Mouse (Mus musculus): ENCODE data around the gene Dpf3.
A peak's percentile ranks its signal among the peaks of the same experiment; 100 is the strongest.

Dpf3 gene

DNA sequence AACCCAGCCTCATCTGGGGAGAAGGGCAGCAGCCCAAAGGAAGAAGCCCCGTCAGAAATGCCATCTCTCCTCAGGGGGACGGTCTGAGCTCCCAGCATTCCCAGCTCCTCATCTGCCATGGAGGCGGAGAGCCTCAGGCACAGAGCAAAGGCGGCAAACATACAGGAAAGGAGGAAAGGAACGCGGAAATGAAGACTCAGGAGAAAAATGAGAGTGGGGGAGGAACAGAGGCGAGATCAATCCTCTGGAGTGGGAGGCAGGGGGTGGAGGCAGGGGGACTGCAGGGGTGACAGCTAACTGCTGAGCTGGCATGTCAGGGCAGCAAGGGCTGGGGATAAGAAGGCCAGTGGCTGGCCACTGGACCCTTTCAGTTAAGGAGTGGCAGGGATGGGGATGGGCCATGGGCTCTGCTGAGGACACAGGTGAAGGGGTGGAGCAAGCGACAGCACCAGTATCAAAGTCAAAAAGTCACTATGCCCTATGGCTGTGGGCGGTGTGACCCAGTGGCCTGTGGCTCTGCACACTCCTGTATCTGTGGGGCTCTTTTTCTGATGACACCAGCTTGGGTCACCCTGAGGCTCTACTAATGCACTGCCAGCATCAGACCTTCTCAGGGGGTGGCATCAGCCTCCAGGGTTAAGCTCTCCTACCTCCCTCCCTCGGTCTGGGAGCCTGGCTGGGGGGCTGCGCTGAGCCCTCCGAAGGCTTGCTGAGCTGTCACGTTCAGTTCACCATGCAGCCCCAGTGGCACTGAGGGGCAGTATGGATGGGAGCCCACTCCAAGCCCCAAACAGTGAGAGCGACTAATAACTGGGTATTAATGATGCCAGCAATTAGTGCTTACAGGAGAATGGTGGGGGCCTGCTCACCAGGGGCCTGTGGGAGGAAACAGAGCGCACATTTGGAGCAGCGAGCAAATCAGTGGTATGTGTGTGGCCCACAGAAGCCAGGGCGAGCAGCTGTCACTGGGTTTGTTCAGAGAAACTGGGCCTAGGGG, 200.7 kb downstream of the Dpf3 start:
- no peak for DNase-seq (ENCODE audit: low spot score)

DNA sequence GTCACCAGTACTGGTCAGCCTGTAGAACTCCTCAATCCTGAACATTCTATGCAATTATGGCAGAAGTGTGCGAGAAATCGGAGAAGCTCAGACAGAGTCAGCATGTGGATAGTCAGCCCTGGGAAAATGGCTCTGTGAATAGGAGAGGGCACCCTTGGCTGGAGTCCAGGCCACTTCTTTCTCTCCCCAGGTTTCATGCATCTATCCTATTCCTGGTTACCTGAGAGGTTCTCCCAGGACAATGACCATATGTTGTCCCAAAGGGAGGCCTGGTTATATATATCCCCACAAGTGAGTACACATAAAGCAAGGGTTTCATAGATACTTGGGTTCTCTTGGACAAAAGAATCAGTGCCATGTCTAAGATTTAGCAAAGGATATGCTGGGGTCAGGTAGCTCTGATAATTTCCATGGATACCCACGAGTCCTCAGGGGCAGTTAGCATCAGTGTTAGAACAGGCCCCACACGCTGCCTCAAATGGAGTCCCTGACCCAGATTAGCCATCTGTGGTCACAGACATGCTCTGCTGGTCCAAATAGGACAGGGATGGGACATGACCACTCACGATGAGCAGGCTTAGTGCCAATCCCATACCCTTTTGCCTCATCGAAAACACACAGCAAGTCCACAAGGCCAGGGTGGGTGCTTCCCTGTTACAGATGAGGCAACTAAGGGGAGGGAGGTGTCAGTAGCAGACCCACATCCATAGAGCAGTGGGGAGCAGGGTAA, 203.8 kb downstream of the Dpf3 start:
- no peak for DNase-seq (ENCODE audit: low spot score)

DNA sequence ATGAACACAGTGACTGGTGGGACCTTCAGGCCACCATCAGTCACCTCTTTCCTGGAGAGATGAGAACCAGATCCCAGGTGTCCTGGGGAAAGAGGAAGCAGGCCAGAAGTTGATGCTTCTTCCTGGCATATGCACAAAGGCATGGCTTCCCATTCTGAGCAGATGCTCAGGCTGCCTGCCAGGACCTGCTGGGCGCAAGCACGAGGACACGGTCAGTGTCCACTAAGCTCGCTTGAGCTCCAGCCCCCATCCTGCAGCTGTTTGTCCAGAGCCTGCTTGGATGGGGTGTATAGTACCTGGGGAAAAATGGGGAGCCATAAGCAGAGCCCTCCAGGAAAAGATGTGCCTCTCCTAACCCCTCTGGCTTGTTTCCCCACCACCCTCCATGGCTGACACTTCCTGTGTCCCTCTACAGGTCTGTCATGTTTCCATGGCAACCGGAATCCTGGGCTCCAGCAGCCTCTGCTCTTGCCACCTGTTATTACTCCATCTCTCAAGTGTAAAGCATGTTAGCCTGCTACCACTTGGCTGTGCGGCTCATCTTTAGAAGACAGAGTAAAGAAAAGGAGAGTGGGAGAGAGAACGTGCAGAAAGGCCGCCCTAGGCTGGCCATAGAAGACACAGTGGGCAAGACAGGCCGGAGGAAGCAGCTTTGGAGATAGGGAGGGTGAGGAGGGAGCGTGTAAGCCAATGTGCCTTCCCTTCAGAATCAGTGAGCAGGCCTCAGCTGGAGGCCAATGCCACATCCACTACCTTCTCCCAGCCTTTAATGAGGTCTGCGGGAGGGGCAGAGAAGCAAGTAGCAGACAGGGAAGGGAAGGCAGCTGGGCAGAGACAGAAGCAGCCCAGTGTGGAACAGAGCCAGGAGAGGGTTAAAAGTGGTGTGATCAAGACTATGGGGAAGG, 209.7 kb downstream of the Dpf3 start:
- DNase-seq (ENCODE audit: low spot score) = no peak

DNA sequence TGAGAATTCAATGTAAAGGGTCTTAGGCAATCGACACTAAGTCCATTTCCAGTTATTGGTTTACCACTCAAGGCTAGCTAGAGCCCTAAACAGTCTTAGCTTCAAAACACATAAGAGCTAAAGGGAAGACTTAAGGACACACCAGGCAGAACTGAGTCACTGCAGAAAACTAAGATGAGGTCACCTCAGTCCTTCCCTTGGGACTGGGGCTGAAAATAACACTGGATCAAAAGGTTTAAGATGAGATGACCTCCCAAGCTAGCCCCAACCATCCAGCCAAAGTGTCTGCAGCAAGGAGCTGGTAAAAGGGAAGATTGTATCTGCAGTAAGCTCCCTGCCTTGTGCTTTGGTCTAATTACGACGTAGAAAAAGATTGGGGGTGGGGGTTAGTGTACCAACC, 216.3 kb downstream of the Dpf3 start:
- no peak for DNase-seq (ENCODE audit: low spot score)

DNA sequence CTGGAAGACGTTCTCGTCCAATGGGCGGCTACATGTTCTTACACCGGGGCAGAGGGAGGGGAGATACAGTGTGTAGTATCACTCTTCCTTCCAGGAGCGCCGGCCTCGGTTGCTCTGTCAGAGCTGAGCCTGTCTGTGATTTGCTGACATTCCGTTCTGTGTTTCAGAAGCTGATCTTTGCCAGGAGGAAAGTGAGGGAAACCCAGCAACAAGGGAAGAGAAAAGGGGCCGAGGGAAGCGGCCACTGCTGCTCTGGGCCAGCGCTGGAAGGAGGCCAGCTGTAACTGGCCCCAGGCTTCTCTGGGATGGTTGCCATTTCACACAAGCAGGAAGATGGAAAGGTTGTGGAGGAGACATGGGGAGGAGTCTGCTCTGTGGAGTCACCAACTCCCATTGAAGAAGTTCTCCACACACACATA, 219.0 kb downstream of the Dpf3 start:
- DNase-seq (ENCODE audit: low spot score) = peak; percentile 54

DNA sequence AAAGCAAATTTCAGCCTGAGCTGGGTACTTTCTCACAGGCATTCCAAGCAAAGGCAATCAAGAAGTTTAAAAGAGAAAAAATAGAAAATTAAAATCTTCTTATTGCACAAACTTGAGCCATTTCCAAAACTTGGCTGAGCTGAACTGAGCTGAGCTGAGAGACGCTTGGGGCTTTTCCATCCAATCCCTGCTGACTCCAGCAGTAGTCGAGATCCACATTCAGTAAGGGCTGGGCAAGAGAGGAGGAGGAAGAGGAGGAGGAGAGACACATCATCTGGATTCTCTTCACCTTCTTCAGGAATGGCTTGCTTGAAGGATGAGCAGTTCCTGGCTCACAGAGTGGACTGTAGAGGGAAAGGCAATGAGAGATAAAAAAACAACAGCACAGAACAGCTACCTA, 227.0 kb downstream of the Dpf3 start:
- DNase-seq (ENCODE audit: low spot score) = no peak

DNA sequence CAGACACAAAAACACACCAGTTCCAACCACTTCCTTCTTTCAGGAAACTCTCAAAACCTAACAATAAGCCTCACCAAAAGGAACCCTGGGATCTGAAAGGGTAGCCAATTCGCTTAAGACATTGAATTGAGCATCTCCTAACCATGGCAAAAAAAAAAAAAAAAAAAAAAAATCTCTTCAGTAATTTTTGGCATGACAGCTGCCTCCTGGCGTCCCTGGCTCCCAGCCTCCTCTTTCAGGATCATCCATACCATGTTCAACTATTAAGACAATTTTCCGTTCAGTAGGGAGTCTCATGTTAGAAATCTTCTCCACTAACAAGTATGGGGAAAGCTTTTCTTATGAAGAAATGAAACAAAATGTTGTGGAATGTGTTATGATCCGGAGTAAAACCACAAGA, 233.1 kb downstream of the Dpf3 start:
- DNase-seq (ENCODE audit: low spot score) = no peak

DNA sequence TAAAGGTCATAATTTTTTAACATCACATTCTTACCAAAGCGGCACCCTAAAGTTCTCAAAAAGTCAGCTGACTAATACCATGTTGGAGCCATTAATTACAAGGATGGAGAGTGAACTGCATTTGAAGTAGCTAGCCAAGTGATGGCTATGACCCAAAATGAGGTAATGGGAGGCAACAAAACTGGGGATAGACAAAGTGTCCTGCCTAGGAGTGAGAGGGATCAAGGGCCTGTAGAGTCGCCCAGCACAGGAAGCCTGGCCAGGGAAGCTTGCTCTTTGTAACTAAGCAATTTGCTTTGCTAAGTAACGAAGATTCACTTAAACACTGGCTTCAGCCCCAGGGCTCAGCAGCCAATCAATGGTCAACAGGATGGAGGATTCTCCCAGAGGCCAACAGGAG, 238.4 kb downstream of the Dpf3 start:
- no peak for DNase-seq (ENCODE audit: low spot score)

DNA sequence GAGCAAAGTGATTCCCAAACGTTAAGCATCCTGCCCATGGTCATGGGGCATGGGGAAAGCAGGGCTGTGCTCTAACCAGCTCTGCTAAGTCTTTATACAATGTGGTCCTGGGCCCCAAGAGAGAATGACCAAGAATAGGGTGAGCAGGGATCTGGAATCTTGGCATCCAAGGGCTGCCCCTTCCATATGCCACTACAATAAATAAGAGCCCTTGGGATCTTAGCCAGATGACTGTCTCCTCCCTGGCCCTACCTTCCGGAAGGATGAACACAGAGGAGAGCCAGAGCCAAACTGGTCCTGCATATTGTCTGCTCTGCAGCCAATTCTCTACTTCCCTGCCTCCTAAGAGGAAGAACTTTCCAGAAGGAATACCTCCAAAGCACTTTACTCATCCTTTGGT, 238.9 kb downstream of the Dpf3 start:
- DNase-seq (ENCODE audit: low spot score) = no peak

DNA sequence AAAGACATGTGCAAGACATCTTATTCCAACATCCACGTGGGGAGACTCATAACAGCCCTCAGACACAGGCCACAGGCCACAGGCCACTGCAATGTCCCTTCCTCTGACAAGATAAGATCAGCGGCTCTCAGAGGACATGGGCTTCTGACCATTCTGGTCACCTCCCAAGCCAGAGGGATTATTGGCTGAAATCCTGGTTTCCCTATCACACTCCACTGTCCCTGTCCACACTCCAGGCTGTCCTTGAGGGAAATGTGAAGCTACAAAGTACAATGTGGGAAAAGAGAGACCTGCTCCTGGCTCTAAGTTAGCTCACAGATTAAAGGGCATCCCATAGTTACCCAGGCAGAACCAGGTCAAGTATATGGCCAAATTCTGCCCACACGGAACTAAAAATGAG, 239.8 kb downstream of the Dpf3 start:
- DNase-seq (ENCODE audit: low spot score) = no peak

DNA sequence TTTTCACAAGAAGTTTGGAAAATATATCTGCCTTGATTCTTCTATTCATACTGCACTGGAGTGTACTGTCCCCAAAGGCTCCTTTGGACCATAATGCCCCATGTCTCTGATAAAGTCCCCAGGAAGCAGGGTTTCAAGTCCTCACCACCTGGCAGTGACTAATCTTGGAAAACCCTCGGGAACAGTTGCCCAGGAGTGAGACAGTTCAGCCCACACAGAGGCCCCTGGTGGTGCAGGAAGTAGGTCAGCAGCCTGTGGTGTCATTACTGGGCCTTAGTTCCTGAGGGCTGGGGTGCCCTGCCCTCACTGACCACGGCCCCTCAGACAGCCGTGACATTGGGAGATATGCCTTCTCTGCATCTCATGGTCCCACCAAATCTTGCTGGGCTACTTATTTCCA, 246.5 kb downstream of the Dpf3 start:
- no peak for DNase-seq (ENCODE audit: low spot score)

DNA sequence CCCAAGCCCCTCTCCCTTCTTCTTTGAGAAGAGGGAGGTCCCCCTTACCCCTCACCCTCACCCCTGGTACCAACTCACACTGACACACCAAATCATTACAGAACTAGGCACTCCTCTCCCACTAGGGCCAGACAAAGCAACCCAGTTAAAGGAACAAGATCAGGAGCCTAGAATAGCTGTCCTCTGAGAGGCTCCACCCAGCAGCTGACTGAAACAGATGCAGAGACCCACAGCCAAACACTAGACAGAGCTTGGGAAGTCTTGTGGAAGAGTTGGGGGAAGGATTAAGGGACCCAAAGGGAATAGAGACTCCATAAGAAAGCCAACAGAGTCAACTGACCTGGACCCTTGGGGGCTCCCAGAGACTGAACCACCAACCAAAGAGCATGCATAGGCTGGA, 246.9 kb downstream of the Dpf3 start:
- no peak for DNase-seq (ENCODE audit: low spot score)

DNA sequence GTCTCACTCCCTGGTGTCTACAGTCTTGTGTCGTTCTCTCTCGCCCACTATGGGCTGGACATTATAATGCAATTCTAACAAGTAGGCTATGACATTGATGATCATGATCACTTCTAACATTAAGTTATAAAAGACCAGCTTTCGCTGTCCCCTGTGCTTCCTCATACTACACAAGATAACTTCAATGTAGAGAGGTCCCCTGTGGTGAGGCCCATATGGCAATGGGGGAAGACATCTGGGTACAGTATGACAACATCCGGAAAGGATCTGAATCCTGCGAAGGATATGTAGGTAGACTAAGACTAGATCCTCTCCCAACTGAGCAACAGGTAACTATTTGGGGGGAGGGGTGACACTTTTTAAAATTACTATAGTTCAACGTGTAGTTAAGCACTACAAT, 251.7 kb downstream of the Dpf3 start:
- no peak for DNase-seq (ENCODE audit: low spot score)

DNA sequence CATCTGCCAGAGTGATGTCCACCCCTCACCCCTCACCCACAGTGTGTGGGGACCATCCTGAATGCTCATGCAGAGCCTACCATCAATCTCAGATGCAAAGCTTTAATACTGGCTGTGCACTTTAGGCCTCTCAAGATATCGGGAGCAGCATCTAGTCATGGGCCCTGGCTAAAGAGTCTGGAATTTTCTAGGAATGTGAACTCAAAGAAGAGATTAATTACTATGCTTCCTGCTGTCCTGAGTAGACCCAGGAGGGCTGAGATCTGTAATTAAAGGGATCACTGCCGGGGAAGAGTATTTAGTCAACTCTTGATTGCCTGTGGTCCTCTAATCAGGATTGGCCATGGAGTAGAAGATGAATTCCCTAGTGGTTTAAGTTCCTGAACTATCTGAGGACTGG, 252.5 kb downstream of the Dpf3 start:
- no peak for DNase-seq (ENCODE audit: low spot score)

DNA sequence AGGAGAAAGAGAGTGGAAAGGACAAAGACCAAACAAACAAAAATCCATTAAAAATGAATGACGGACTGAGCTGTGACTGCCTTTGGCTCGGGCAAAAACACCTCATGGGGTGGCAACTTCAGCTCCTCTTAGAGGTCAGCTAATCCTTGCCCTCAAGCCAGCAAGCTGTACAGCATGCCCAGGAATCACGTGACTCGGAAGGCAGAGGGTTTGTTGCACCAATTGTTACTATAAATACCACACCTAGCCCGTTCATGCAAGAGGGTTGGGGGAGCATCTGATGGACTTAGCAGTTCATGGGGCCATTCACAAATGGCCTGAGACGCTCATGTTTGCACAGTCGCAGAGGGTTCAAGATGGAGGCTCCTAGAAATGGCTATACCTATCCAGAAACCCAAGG, 253.9 kb downstream of the Dpf3 start:
- DNase-seq (ENCODE audit: low spot score) = no peak

DNA sequence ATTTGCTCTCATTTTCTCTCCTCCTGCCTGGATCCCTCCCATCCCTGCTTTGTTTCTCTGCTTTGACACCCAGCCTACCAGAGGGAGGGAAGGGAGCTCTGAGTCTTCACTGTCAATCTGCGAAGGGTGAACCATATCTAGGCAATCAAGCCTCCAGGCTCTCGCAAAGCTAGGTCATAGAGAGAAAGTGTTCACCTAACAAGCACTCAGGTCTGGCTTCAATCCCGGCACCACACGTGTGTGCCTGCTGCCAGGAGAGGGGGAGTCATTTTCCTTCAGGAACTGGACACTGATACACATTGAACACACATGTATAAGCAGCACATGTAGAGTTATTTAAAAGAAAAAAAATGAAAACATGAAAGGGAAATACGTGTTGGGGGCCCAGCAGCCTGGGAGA, 254.6 kb downstream of the Dpf3 start:
- no peak for DNase-seq (ENCODE audit: low spot score)

DNA sequence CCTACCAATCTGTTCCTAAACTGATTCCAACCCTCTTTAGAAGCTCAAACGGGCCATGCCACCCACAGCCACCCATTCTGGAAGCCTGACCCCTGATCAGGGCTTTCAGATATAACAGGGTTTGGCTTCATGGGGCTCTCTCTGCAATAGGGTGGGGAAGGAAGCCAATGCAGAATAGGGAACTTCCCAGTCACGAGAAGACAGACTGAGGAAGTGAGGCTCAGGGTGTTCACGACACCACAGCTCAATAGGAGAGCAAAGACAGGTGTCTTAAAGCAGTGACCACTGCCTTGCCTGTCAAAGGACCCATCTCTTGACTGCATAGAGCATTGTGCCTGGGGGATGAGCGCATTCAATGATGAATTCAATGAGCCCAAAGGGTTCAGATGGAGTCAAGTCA, 256.3 kb downstream of the Dpf3 start:
- DNase-seq (ENCODE audit: low spot score) = no peak

DNA sequence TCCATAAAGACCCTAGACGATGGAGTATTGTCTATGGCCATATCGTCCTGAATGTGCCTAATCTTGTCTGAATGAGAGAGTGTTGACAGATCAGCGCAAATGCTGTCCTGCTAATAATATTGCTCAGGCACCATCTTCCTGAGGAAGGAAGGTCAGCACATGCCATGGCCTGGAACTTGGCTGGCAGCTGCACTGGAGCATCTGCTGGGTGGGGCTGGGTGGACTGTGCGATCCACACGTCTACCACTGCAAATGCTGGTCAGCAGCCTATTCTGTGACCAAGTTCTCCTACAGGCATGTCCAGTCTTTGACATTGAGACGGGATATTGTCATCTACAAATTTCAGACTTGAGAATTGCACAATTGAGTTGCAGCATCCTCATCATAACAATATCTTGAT, 257.8 kb downstream of the Dpf3 start:
- no peak for DNase-seq (ENCODE audit: low spot score)

DNA sequence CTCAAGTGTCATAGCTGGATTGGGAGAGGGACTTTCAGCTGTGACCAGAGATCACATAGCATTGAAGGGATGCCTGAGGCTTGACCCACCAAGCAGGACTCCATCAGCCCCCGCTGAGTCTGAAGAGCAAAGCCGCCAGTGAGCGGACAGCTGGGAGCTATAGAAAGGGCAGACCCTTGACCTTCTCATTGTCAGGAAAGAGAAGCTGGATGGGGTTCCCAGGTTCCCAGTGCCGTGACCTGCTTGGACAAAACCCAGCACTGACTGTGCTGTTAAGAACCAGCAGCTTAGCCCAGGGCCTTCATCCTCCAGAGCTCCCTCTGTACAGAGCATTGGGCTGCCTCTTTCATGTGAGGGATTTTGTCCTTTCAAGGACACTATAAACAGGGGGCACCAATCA, 260.5 kb downstream of the Dpf3 start:
- no peak for DNase-seq (ENCODE audit: low spot score)

DNA sequence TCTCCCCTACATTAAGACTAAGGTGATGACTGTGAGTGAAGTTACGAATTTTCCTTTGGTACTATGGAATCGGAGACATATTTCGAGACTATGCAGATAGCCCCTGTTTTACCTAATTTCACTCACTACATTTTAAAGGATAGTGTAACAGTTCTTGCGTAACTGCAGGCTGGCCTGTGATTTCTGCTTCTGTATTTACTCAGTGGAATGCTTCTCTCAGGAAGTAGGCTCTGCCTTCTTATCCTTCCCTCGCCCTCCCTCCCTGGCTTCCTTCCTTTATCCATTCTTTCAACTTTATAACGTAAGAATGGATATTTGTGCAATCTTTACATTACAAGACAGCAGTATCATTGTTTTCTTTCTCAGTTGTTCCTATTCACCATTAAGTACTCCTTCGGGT, 266.6 kb downstream of the Dpf3 start:
- no peak for DNase-seq (ENCODE audit: low spot score)

DNA sequence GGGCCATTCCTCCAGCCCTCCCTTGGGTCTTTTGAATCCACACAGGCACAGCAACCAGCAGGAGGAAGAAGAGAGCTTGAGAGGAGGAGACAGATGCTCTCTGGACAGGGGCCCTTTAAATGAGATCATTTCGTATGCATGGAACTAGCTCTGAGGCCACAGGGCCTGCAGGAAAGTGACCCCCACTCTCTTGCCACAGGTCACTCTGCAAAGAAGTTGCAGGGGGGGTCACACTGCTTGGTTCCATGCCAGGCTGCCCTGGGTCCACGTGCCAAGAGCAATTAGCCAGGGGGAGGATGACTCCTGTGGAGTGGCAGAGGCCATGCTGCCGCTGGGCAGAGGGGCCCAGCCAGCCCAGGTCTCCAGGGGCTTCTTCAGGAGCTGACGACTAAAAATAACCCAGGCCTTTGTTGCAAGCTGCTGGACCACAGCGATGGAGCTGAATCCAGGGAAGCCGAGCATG, 273.6 kb downstream of the Dpf3 start:
- DNase-seq (ENCODE audit: low spot score) = no peak

DNA sequence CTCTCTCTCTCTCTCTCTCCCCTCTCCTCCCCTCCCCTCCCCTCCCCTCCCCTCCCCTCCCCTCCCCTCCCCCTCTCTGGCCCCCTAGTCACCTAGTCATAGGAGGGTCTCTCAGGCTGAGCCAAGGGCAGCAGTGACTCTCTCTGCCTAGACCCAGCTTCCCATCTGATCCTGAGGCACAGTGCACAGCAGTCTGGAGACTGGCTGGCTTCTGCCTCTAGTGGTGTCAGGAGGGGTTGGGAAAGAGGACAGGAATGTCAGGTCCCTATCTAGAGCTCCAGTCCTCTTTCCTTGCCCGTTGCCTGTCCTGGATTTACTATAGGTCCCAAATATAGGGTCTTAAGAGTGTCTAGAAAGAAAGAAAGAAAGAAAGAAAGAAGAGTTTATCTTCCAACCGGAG, 275.5 kb downstream of the Dpf3 start:
- DNase-seq (ENCODE audit: low spot score) = no peak

All from adipocyte (in vitro differentiated cells).